Mouse (Mus musculus) C2C12 (cell line): ENCODE results near the gene Chst11.

Source experiments
- CEBPB ChIP-seq: IDR thresholded peaks from one replicate; pipeline ENCODE4 v1.6.1; 2011; ENCODE audit warnings: low read depth, mild to moderate bottlenecking, control low read depth, moderate library complexity
- CTCF ChIP-seq: IDR thresholded peaks from one replicate; pipeline ENCODE4 v1.5.1; 2011; ENCODE audit not compliant: control insufficient read depth, insufficient read depth, insufficient read length
- MAX ChIP-seq: IDR thresholded peaks from one replicate; pipeline ENCODE4 v1.6.1; 2011; ENCODE audit warnings: mild to moderate bottlenecking, control low read depth

DNA sequence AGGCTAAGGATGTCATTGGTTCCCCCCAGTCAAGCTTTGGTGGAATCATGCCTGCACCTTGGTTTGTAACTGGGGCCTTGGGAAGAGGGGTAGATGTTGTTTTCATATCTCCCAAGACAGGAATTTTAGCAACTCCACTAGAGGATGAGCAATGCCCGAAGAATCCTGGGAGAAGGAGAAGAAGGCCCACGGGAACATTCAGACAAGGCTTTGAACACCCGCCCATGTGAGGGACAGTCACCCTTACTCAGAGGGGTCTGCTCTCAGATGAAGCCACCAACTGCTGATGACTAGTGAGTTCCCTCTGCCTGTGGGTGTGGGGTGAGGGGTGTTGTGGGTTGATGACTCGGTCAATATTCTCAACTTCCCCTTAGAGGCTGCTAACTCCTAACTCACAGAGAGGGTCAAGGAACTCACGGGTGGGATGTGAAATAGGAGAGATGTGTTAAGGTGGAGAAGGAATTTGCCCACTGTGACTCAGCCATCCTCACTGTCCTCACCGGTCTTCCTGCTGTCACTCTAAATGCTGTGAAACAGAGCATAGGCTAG lies 22.8 kb upstream of the Chst11 start:
- TF ChIP-seq CTCF (no peak), MAX (no peak), CEBPB (no peak)
